Mouse (Mus musculus): ENCODE measurements around the gene Nfkb1.
A peak's percentile ranks its signal among the peaks of the same experiment; 100 is the strongest.

Nfkb1 gene

GRCm38 (mm10) chr3:135691191-135692131, at the start of gene Nfkb1:
Gene Nfkb1 (minus strand): TSS chr3:135691547.
- peak; percentile 95 for DNase-seq (ENCODE audit: low read depth)

- no peak for DNase-seq (ENCODE audit: low read depth)
These were observed 49.4 kb upstream of the Nfkb1 start for GRCm38 (mm10) chr3:135740711-135741110.

GRCm38 (mm10) chr3:135734736-135735135, 43.4 kb upstream of the Nfkb1 start:
- DNase-seq (ENCODE audit: low read depth): no peak

- DNase-seq (ENCODE audit: low read depth): peak; percentile 70
These were observed 41.5 kb upstream of the Nfkb1 start for GRCm38 (mm10) chr3:135732747-135733445.

- peak; percentile 100 for DNase-seq (ENCODE audit: low read depth)
These were observed 40.1 kb upstream of the Nfkb1 start for GRCm38 (mm10) chr3:135731292-135732047.

- DNase-seq (ENCODE audit: low read depth): no peak
These were observed 39.4 kb upstream of the Nfkb1 start for GRCm38 (mm10) chr3:135730790-135731189.

- no peak for DNase-seq (ENCODE audit: low read depth)
These were observed 38.2 kb upstream of the Nfkb1 start for GRCm38 (mm10) chr3:135729575-135729974.

GRCm38 (mm10) chr3:135728900-135729299, 37.6 kb upstream of the Nfkb1 start:
- DNase-seq (ENCODE audit: low read depth): no peak

GRCm38 (mm10) chr3:135727339-135727738, 36.0 kb upstream of the Nfkb1 start:
- no peak for DNase-seq (ENCODE audit: low read depth)

GRCm38 (mm10) chr3:135726521-135727275, 35.4 kb upstream of the Nfkb1 start:
- no peak for DNase-seq (ENCODE audit: low read depth)

- DNase-seq (ENCODE audit: low read depth): no peak
These were observed 34.7 kb upstream of the Nfkb1 start for GRCm38 (mm10) chr3:135726023-135726422.

- DNase-seq (ENCODE audit: low read depth): peak; percentile 52
These were observed 30.8 kb upstream of the Nfkb1 start for GRCm38 (mm10) chr3:135722104-135722503.

- peak; percentile 39 for DNase-seq (ENCODE audit: low read depth)
These were observed 28.6 kb upstream of the Nfkb1 start for GRCm38 (mm10) chr3:135719969-135720368.

GRCm38 (mm10) chr3:135719179-135719532, 27.8 kb upstream of the Nfkb1 start:
- peak; percentile 68 for DNase-seq (ENCODE audit: low read depth)

GRCm38 (mm10) chr3:135718323-135719178, 27.2 kb upstream of the Nfkb1 start:
- peak; percentile 83 for DNase-seq (ENCODE audit: low read depth)

GRCm38 (mm10) chr3:135713016-135713950, 21.9 kb upstream of the Nfkb1 start:
- DNase-seq (ENCODE audit: low read depth): peak; percentile 73

GRCm38 (mm10) chr3:135711613-135712012, 20.3 kb upstream of the Nfkb1 start:
- DNase-seq (ENCODE audit: low read depth): no peak

- DNase-seq (ENCODE audit: low read depth): no peak
These were observed 19.8 kb upstream of the Nfkb1 start for GRCm38 (mm10) chr3:135711040-135711570.

- DNase-seq (ENCODE audit: low read depth): no peak
These were observed 12.0 kb upstream of the Nfkb1 start for GRCm38 (mm10) chr3:135703307-135703706.

Data from induced T-regulatory cell, adult 2 months (primary cell).